Mouse (Mus musculus) embryonic facial prominence, embryonic 15.5 days (tissue): Measurements from ENCODE around the gene Cbr3. TPM values are rescaled to one million over a fixed set of nuclear protein-coding genes. Genes with fewer than 3 reads are reported as not detected.
A peak's percentile ranks its signal among the peaks of the same experiment; 100 is the strongest.

Source experiments
- ATAC-seq: fragments of 200-750 bp; cut with Nextera tagmentation; 2 replicates; pipeline ENCODE4 v1.8.0; 2017; ENCODE audit warnings: low read depth, moderate TSS enrichment; ENCODE audit not compliant: insufficient number of reproducible peaks, low FRiP score, low TSS enrichment
- H3K27ac ChIP-seq: fragments of 300-500 bp; sonication (generic); replicated peaks from 2 replicates; pipeline ENCODE4 v1.5.1; 2015; ENCODE audit warnings: mild to moderate bottlenecking, inconsistent platforms
- H3K27me3 ChIP-seq: fragments of 300-500 bp; sonication (generic); 2 replicates; pipeline ENCODE4 v1.6.1; 2015; ENCODE audit warnings: inconsistent platforms
- H3K36me3 ChIP-seq: fragments of 300-500 bp; sonication (generic); 2 replicates; pipeline ENCODE4 v1.6.1; 2015; ENCODE audit warnings: mild to moderate bottlenecking, inconsistent platforms
- H3K4me1 ChIP-seq: fragments of 300-500 bp; sonication (generic); 2 replicates; pipeline ENCODE4 v1.6.1; 2015; ENCODE audit warnings: inconsistent platforms
- H3K4me2 ChIP-seq: fragments of 300-500 bp; sonication (generic); replicated peaks from 2 replicates; pipeline ENCODE4 v1.6.1; 2015; ENCODE audit warnings: mild to moderate bottlenecking, inconsistent platforms
- H3K4me3 ChIP-seq: fragments of 300-500 bp; sonication (generic); replicated peaks from 2 replicates; pipeline ENCODE4 v1.5.1; 2015; ENCODE audit warnings: mild to moderate bottlenecking, inconsistent platforms
- H3K9ac ChIP-seq: fragments of 300-500 bp; sonication (generic); 2 replicates; pipeline ENCODE4 v1.6.1; 2015; ENCODE audit warnings: inconsistent platforms
- H3K9me3 ChIP-seq: fragments of 300-500 bp; sonication (generic); replicated peaks from 2 replicates; pipeline ENCODE4 v1.6.1; 2016; ENCODE audit warnings: inconsistent platforms
- WGBS: fragments of 180-500 bp; shearing (Covaris S2); methylation state at CpG from one replicate; pipeline ENCODE4 v1.1.7; 2015; 5-methylcytosine and 5-hydroxymethylcytosine counted together
- polyA plus RNA-seq: library from polyadenylated mRNA; unstranded; fragments of >200 nt; fragmentation: Nextera tagmentation; extraction: Ambion mirVana; gene quantifications from 2 replicates; pipeline ENCODE4 v1.2.1, GENCODE M21; 2015

Cbr3 gene
- polyA plus RNA-seq, 1 experiment from 2014 or later: 23.7 TPM

GRCm38 (mm10) chr16:93712189-93712885, 29.3 kb downstream of the Cbr3 start:
- H3K27me3 ChIP-seq: peaks cover 6% of the 10 kb centered on the region
- WGBS: 11% methylated on average over 31 of the region's 31 CpGs
- no peaks in the 10 kb centered on the region for H3K9me3 ChIP-seq
- no peak; the same call in 1 of the 2 replicates for ATAC-seq
- peak overlapping the region; percentile 68; the same call in 1 of the 2 replicates for H3K27ac ChIP-seq
- peak overlapping the region; percentile 82 for H3K4me3 ChIP-seq
- peak overlapping the region; percentile 95 for H3K4me2 ChIP-seq
- no peaks in the 10 kb centered on the region for H3K36me3 ChIP-seq
- peak overlapping the region; percentile 70 for H3K9ac ChIP-seq
- H3K4me1 ChIP-seq: peaks cover 16% of the 10 kb centered on the region

- no peak for ATAC-seq
- no peak overlapping the region for H3K9ac ChIP-seq
Measured at GRCm38 (mm10) chr16:93712966-93713365, 30.0 kb downstream of the Cbr3 start.

GRCm38 (mm10) chr16:93714426-93714825, 31.4 kb downstream of the Cbr3 start:
- no peak overlapping the region; the same call in 1 of the 2 replicates for H3K27ac ChIP-seq
- WGBS: 24% methylated on average over 5 of the region's 5 CpGs
- no peaks in the 10 kb centered on the region for H3K9me3 ChIP-seq
- H3K4me3 ChIP-seq: no peak overlapping the region
- no peak overlapping the region for H3K4me2 ChIP-seq
- no peak for ATAC-seq
- peaks cover 16% of the 10 kb centered on the region for H3K4me1 ChIP-seq
- no peaks in the 10 kb centered on the region for H3K36me3 ChIP-seq
- no peak overlapping the region for H3K9ac ChIP-seq
- H3K27me3 ChIP-seq: peaks cover 6% of the 10 kb centered on the region

More at GRCm38 (mm10) chr16:93712966-93713365, 30.0 kb downstream of the Cbr3 start:
- 77% methylated on average over 7 of the region's 7 CpGs for WGBS
- H3K27me3 ChIP-seq: peaks cover 6% of the 10 kb centered on the region
- H3K27ac ChIP-seq: no peak overlapping the region
- no peaks in the 10 kb centered on the region for H3K36me3 ChIP-seq
- H3K4me2 ChIP-seq: peak overlapping the region; percentile 95
- H3K4me3 ChIP-seq: peak overlapping the region; percentile 82
- H3K9me3 ChIP-seq: no peaks in the 10 kb centered on the region
- H3K4me1 ChIP-seq: peaks cover 16% of the 10 kb centered on the region

GRCm38 (mm10) chr16:93715826-93716225, 32.8 kb downstream of the Cbr3 start:
- Histone ChIP-seq H3K9me3 (no peaks in the 10 kb centered on the region), H3K4me2 (no peak overlapping the region), H3K27me3 (peaks cover 6% of the 10 kb centered on the region), H3K9ac (no peak overlapping the region), H3K4me3 (no peak overlapping the region), H3K36me3 (no peaks in the 10 kb centered on the region), H3K4me1 (peaks cover 16% of the 10 kb centered on the region), H3K27ac (no peak overlapping the region)
- no peak for ATAC-seq
- WGBS: 85% methylated on average over 6 of the region's 6 CpGs

- 41% methylated on average over 5 of the region's 5 CpGs for WGBS
- Histone ChIP-seq H3K27me3 (peaks cover 6% of the 10 kb centered on the region), H3K9ac (no peak overlapping the region), H3K4me3 (no peak overlapping the region), H3K9me3 (no peaks in the 10 kb centered on the region), H3K27ac (no peak overlapping the region), H3K4me1 (peaks cover 14% of the 10 kb centered on the region), H3K4me2 (no peak overlapping the region), H3K36me3 (no peaks in the 10 kb centered on the region)
- ATAC-seq: no peak
Measured at GRCm38 (mm10) chr16:93717299-93717703, 34.3 kb downstream of the Cbr3 start.

GRCm38 (mm10) chr16:93721771-93722170, 38.8 kb downstream of the Cbr3 start:
- 78% methylated on average over 5 of the region's 5 CpGs for WGBS

GRCm38 (mm10) chr16:93722476-93722875, 39.5 kb downstream of the Cbr3 start:
- Histone ChIP-seq H3K27me3 (no peaks in the 10 kb centered on the region), H3K4me1 (peaks cover 6% of the 10 kb centered on the region; the same call in 1 of the 2 replicates), H3K9me3 (no peaks in the 10 kb centered on the region), H3K4me3 (no peak overlapping the region), H3K9ac (no peak overlapping the region), H3K27ac (no peak overlapping the region), H3K4me2 (no peak overlapping the region), H3K36me3 (no peaks in the 10 kb centered on the region)
- WGBS: 55% methylated on average over 2 of the region's 2 CpGs
- no peak for ATAC-seq

More at GRCm38 (mm10) chr16:93721771-93722170, 38.8 kb downstream of the Cbr3 start:
- Histone ChIP-seq H3K36me3 (no peaks in the 10 kb centered on the region), H3K4me2 (no peak overlapping the region), H3K4me3 (no peak overlapping the region), H3K4me1 (peaks cover 10% of the 10 kb centered on the region; the same call in 1 of the 2 replicates), H3K27ac (no peak overlapping the region), H3K27me3 (no peaks in the 10 kb centered on the region), H3K9ac (no peak overlapping the region), H3K9me3 (no peaks in the 10 kb centered on the region)
- no peak for ATAC-seq

- no peak overlapping the region for H3K4me3 ChIP-seq
- H3K27me3 ChIP-seq: no peaks in the 10 kb centered on the region
- 60% methylated on average over 8 of the region's 8 CpGs for WGBS
Measured at GRCm38 (mm10) chr16:93725417-93726144, 42.6 kb downstream of the Cbr3 start.

GRCm38 (mm10) chr16:93726186-93726585, 43.2 kb downstream of the Cbr3 start:
- 91% methylated on average over 4 of the region's 4 CpGs for WGBS

More at GRCm38 (mm10) chr16:93725417-93726144, 42.6 kb downstream of the Cbr3 start:
- H3K27ac ChIP-seq: no peak overlapping the region
- H3K9ac ChIP-seq: no peak overlapping the region
- H3K4me2 ChIP-seq: no peak overlapping the region
- no peaks in the 10 kb centered on the region for H3K9me3 ChIP-seq
- H3K36me3 ChIP-seq: no peaks in the 10 kb centered on the region
- no peak for ATAC-seq
- peaks cover 14% of the 10 kb centered on the region; the same call in 1 of the 2 replicates for H3K4me1 ChIP-seq

GRCm38 (mm10) chr16:93728676-93729075, 45.7 kb downstream of the Cbr3 start:
- WGBS: 73% methylated on average over 9 of the region's 9 CpGs
- no peaks in the 10 kb centered on the region for H3K9me3 ChIP-seq
- no peak overlapping the region for H3K27ac ChIP-seq
- H3K36me3 ChIP-seq: no peaks in the 10 kb centered on the region
- 0 out of 2 replicates have a peak, but pooled peaks cover 8% of the 10 kb centered on the region for H3K4me1 ChIP-seq
- H3K9ac ChIP-seq: no peak overlapping the region
- no peak overlapping the region for H3K4me2 ChIP-seq
- H3K4me3 ChIP-seq: no peak overlapping the region
- H3K27me3 ChIP-seq: no peaks in the 10 kb centered on the region
- ATAC-seq: no peak

More at GRCm38 (mm10) chr16:93726186-93726585, 43.2 kb downstream of the Cbr3 start:
- H3K9ac ChIP-seq: no peak overlapping the region
- no peaks in the 10 kb centered on the region for H3K36me3 ChIP-seq
- H3K4me2 ChIP-seq: no peak overlapping the region
- H3K4me1 ChIP-seq: peaks cover 15% of the 10 kb centered on the region; the same call in 1 of the 2 replicates
- H3K27me3 ChIP-seq: no peaks in the 10 kb centered on the region
- no peaks in the 10 kb centered on the region for H3K9me3 ChIP-seq
- no peak overlapping the region for H3K4me3 ChIP-seq
- no peak overlapping the region for H3K27ac ChIP-seq
- ATAC-seq: no peak
